Mouse (Mus musculus): ENCODE data around the gene Ppp1r27.
"Not testable (repeated sequence)": the region's sequence is repeated elsewhere in the genome, so short reads cannot be mapped to it uniquely, and the experiment has no call there.

Ppp1r27 gene

DNA sequence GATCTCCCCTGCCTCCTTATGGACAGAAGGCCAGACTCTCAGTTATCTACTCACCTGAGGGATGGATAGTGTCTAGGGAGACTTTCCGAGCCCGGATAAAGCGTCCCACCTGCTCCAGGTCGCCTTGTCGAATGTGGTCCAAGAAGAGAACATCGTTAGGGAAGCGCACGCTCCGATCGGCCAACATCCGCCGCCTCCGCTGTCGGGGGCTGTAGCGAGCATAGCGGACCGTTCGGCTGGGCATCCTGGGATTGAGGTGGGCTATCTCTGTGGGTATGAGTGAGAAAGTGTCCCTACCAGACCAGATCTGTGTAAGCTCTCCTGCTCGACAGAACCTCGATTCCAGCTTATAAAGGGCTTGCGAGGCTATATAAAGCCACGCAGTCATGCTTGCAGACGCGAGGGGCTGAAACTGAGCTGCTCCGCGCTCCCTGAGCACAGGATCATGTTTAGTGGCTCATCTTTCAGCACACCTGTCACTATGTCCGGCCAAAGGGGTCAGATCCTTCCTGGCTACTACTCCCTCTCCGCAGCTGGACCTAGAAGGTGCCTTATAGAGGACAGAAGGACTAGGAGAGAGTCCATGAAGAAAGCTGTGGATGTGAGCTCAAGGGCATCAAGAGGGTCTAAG, at the start of gene Ppp1r27:
Gene Ppp1r27 (minus strand): TSS at position 323 of the 631 bp plus-strand sequence.
- no peak for DNase-seq (ENCODE audit: low read depth, low spot score)

DNA sequence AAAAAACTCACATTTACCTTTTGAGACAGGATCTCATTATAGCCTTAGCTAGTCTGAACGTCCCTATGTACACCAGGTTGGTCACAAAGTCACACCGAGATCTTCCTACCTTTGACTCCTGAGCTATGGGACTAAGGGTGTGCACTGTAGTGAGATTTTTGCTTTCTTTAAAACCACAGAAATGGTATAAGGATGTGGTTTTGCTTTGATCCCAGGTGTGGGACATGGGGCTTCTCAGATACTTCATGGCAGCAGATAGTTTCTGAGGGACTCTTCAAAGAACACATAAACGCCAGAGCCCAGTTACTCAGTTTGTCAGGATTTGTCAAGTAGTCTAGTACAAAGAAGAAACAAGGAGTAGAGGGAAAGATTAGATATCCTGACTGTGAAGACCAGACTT, 49.8 kb upstream of the Ppp1r27 start:
- DNase-seq (ENCODE audit: low read depth, low spot score) = no peak

DNA sequence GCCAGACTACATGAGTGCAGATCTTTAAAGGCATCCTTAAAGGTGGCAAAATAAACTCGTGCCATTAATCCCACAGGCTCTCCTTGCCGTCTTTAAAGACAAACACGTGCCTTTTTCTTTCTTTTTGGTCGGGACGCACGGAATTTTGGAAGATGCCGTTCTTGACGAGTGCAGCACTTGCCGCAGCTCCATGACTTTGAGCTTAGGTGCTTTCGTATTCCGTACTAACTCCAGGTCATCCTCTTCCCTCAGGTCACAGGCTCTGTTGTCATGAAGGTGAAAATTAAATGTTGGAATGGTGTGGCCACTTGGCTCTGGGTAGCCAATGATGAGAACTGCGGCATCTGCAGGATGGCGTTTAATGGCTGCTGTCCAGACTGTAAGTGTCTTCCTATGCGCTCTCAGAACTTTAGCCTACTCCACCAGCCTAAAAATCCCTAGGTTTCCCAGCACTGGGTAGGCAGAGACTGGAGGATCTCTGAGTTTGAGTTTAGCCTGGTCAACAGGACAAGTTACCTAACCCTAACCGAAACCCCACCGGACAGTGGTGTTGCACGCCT, 48.1 kb upstream of the Ppp1r27 start:
- no peak for DNase-seq (ENCODE audit: low read depth, low spot score)

DNA sequence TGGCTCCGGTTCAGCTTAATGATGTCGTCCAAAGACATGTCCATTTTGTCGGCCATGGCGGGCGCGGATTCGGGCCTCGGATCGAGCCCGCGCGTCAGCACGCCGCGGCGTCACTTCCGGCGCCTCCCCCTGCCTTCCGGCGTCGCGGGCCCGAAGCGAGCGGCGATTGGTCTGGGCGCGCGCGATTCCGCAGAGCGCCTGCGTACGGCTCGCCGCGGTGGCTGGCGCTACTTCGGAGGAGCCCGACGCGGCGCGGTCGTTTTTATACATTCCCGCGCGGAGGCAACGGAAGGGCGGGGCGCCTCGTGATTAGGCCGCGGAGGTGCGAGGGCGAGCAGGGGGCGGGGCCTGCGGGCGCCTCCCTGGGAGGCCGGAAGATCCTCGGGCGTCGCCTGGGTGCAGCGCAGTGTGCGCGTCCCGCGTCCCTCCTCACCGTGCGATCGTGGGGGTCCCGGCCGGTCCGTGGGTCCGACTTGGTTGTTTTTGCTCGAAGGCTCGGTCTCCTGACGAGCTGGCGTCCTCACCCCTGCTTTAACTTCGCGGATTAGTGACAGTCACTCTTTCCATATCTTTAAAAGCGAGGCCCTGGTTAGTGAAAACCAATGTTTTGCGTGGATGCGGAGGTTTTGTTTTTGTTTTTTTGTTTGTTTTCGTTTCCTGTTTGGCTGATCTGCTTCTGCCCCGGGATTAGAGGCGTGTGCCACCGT, 47.5 kb upstream of the Ppp1r27 start, which contains the start of the genes Alyref and Anapc11:
Gene Alyref (minus strand): TSS at position 83 of the 707 bp plus-strand sequence.
Gene Anapc11 (plus strand): TSS at position 139 of the 707 bp plus-strand sequence.
- peak; percentile 95 for DNase-seq (ENCODE audit: low read depth, low spot score)

DNA sequence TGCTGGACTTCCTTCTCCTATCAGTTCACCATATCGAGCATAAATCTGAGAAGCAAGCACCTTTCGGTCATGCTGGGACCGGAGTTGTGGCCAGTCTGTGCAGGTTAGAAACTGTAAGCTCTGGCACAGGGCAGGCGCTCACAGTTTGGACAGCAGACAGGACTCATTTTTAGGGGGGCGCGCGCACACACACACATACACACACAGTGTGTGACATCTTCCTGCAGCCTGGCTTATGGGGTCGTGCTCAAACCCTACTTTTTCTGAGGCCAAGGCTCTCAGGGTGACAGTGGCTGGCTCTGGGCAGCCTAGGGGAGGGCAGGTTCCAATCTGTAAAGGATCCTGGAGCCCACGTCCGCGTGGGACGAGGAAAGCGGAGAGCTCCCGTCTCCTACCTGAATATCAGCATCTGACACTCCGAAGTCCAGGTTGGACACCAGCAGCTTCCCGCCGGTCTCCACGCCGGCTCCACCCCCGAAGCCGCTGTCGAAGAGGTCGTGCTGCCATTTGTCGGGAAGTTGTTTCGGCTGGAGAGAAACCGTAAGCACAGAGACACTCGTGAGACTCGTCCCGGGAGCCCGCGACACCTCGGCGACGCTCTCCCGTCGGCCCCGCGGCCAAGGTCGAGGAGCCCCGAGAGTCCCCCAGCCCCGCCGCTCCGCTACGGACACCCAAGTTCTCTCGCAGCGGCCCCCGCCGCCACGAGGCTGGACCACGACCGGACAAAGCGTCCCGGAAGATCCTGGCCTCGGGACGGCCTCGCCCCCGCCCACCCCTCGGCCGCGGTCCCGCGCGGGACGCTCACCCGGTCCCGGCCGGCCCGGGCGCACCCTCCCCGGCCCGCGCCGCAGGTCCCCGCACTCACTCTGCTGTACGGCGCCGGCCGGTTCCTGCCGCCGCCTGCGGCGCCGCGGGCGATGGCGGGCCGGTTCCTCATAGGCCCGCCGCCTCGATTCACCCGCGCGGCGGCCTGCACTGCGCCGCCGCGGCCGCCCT, 46.6 kb upstream of the Ppp1r27 start:
- DNase-seq (ENCODE audit: low read depth, low spot score) = no peak

DNA sequence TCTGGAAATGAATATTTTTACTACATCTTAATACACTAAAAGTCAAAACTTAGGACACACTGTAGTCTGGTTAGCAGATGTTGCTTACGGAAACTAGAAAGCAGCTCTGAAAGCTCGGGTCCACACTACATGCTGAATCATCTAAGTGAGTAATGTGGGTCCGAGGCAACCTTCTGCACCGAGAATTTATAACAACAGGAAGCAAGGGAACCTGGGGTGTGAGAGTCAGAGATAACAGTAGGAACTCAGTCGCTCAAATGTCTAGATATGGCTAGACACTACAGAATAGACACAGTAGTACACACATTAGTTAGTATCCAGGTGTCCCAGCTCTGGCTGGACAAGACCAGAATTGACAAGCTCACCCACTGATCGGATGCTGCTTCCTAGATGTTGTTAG, 37.6 kb upstream of the Ppp1r27 start:
- no peak for DNase-seq (ENCODE audit: low read depth, low spot score)

DNA sequence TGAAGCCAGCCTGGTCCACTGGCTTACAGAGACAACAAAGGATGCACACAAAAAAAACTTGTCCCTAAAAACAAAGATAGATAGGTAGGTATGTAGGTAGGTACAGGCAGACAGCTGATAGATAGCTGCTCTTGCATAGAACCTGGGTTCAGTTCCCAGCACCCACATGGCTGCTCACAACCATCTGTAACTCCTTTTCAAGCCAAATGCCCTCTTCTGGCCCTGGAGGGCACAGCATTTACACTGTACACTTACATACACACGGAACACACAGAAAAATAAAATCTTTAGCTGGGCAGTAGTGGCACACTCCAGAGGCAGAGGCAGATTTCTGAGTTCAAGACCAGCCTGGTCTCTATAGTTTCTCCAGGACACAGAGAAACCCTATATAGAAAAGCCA, 33.0 kb upstream of the Ppp1r27 start:
- peak; percentile 57 for DNase-seq (ENCODE audit: low read depth, low spot score)

DNA sequence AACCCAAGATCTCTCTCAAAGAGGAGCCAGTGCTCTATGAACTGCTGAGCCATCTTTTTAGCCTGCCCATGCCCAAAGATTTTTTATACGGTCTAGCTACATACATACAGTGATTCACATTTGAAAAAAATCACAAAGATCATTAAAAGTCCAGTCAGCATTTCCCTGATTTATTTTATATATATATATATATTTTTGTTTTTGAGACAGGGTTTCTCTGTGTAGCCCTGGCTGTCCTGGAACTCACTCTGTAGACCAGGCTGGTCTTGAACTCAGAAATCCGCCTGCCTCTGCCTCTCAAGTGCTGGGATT, 32.0 kb upstream of the Ppp1r27 start:
- DNase-seq (ENCODE audit: low read depth, low spot score) = not testable (repeated sequence)

DNA sequence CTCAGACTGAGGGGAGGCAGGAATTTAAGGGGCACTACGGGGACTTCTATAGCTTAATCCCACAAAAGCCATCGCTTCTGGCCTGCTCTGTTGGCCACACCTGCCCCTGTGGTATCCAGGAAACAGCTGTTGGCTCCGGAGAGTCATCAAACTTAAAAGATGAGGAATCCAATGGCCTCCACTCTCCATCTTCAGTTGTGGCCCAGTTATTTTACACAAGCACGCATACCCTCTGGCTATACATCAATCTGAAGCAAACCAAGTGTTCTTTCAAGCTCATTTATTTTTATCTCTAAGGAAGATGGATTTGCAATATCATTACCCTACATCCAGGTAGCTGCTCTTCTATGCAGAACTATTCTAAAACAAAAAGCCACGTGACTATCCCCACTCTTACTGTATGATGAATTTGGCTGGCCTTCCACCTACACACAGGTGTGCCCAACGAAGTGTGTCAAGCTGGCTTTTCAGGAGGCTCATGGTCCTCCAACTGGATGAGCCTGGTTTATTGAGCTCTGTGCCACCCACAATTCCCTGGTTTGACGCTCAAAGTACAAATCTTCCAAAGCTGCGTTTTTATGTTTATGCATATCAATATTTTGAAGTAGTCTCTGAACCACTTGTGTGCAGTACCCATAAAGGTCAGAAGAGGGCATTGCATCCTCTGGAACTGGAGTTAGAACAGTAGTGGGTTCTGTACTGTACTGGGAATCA, 31.5 kb upstream of the Ppp1r27 start:
- peak; percentile 74 for DNase-seq (ENCODE audit: low read depth, low spot score)

DNA sequence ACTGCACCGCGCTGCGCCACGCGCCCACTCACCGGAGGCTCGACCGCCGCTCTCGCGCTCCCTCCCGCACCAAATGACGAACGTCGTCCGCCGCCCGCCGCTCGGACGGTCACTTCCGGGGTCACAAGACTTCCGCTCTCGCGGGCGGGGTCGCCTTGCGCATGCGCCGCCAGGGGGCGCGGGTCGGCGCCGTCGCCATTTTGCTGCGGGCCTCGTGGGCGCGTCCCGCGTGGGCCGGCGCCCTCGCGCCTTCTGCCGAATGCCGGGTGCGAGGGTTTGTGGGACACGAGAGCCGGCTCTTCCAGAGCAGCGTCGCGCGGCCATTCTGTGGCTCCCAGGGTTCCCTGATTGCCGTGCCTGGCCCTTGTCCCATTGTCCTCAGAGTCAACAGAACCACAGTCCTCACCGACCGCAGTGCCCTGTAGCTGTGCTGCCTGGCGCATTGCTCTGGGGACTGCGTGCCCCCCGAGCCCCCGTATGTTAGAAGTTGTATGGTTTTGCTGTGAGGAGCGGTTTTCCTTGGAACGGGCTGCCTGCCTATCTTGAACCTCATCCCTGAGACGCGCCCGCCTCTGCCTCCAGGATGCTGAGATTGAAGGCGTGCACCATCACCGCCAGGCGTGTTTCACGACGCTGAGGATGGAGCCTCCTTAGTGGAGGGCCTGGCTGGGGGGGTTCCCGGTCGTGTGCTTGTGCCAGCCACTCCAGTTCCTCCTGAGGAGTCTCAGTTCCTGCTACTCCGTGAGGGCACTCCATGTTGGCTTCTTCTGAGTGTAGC, 30.7 kb upstream of the Ppp1r27 start, which contains the start of gene Arhgdia:
Gene Arhgdia (minus strand): TSS at position 135 of the 778 bp plus-strand sequence.
- peak; percentile 86 for DNase-seq (ENCODE audit: low read depth, low spot score)

DNA sequence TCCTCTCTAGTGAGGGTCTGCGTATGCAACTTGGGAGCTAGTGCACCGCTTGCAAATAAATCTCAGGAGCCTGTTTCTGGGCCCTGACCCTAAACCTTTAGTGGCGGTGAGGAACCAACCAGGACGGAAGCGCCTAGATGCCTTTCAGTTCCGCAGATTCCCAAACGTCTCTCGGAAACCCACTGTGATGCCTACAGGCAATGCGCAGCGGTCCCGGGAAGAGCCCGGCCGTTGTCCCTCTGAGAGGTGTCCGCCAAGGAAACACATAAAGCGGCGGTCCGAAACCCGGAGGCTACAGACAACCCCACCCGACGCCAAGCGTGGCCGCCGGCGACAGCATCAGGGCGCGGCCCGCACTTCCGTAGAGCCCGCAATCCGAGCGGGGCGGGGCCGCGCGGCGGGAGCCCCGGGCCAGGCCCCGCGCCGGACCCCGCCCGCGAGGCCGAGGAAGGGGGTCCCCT, 30.0 kb upstream of the Ppp1r27 start:
- DNase-seq (ENCODE audit: low read depth, low spot score) = no peak

DNA sequence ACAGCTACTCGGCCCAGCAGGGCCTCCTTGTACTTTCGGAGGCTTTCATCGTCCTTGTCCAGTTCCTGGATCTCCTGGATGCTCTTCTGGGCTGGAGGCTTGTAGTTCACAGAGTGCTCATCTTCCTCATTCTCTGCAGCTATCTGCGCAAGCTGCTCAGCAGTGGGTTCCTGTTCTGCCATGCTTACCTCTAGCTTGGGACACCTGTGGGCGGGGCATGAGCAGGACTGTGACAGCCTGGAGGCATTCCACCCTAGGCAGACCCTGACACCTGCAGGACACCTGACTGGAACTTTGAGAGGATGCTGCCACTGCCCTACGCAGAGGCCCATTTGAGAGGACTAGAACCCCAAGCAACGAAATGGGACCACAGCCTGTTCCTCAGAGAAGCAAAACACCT, 29.3 kb upstream of the Ppp1r27 start:
- no peak for DNase-seq (ENCODE audit: low read depth, low spot score)

DNA sequence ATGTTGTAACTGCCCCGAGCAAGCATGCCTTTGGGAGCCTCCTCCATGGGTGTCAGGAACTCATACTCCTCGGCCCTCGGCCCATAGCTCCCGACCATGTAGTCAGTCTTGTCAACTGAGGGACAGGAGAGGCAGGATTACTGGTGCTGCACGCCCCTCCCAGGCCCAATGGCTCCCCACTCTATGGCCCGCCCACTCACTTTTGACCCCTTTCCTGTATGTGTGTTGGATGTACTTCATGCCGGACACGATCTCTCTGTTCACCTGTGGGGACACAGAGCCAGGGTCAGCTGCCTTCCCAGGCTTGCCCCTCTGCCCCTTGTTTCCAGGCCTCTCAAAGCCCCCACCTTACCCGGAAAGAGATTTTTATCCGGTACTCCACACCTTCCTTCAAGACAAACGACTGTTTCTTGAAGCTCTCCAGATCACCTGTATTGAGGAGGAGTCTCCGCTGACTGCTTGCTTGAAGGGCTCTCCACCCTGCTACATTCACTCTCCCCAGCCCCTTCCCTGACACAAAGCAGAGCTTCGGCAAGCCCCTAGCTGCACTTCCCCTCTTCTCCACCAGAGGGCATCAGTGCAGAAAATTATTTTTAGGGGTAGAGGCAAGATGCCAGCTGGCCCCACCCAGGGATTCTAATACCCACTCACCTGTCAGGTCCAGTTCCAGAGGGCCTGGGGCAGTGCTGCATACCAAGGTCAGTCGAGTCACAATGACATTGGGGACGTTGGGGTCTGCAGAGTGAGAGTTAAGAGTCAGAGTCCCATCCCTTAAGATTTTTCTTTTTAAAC, 28.6 kb upstream of the Ppp1r27 start:
- DNase-seq (ENCODE audit: low read depth, low spot score) = peak; percentile 81

DNA sequence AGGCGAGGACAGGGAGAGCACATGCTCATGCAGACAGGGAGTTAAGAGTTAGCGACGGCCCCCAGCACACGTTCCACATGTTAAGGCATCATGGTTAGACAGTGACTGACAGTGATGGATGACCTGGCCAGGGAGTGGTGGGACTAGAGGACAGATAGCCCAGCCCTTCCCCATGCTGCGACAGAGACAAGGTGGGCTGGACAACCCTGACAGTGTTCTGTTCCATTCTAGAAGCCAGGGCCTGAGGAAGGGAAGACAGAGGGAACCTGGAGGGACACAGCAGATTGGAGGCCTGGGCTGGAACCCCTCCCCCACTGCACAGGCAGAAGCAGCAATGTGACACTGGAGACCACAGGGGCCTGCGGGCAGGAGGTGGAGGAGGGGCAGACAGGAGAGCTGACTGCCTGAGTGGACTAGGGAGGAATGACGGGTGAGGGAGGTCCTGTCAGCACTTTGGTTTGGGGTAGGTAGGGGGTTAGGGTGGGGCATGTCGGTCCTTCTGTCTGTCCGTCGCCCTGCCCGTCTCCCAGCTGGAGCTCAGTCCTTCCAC, 27.8 kb upstream of the Ppp1r27 start:
- no peak for DNase-seq (ENCODE audit: low read depth, low spot score)

DNA sequence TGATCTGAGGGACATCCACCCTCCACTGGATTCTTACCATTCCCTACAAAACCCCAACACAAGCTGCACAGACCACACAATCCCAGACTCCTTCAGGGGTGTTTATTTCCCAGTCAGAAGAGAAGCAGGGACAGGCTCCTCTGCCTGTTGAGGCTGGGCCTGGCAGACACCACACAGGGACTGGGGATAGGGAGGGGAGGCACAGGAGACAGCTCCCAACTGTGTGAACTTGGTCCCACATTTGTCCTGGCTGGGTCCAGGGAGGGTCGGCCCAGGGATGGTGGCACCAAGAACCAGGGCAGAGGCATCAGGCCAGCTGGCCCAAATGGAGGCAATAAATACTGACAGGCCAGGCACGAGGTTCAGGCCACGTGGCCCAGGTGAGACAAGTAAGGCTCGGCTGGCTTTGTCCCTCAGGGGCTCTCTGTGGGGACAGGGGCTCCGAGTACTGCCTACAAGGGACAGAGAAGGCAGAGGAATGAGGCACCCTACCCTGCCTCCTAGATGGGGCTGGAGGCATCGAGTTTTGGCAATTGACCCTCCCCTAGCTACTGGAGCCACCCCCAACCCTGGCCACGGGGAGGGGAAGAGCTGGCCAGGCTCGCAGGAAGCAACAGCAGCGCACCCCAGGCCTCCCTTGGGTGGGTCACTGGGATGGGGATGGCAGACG, 27.2 kb upstream of the Ppp1r27 start:
- no peak for DNase-seq (ENCODE audit: low read depth, low spot score)

DNA sequence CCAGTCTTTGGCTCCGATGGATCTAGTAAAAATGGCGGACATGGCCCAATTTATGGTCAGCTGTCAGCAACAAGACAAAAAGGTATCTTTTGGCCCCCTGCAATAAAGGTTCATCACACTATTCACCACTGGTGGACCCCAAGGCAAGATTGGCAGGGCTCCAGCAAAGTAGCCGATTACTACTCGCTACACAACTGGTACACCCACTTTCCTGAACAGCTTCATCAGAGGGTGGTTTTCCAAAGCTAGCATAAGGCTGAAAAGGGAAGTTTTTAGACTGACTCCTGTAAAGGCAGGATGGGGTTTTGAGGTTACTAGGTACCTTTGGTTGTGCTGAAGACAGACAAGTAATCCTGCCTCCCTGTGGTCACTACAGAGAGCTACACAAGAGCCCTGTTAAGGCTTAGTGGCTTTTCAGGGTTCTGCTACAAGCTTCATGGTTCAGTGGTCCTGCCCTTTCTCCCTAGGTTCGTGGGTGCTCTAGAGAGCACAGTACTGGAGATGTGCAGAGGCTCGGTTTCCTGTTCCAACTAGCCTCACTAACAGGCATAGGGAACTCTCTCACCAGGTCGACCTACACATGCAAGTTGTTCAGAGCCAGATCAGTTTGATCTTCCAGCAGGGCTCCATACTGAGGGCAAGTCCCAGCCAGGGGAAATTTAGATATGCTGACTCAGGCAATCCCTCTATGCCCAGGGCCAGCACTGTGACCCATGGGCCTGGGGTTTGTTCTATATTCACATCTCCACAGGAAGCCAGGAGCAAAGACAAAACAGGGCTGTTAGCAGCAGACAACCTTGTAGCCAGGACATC, 26.5 kb upstream of the Ppp1r27 start:
- peak; percentile 78 for DNase-seq (ENCODE audit: low read depth, low spot score)

DNA sequence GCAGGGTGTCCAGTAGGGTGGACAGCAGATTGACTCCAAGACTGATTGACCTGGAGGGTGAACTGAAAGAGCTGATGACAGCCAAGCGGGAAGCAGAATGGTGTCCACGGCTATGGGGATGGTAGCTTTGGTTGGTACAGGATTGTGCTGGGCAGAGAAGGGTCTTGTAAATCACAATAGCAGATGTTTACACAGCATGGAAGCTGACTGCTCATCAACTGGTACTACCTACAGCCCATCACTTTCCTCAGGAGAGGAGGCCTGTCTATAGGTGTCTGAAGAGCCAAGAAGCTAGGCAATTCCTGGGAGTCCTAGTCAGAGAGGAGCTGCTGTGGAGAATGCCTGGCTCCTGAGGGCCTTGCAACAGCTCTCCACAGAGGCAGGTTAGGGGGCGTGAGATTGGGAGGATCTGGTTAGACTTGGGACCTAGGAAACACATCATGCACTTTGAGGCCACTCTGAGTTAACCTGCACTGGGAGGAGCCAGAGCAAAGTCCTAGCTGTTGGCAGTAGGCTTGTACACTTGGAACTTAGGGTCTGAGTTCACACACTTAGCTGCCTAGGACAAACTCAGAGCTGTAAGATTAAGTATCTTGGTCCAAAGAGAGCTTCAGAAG, 25.5 kb upstream of the Ppp1r27 start:
- DNase-seq (ENCODE audit: low read depth, low spot score) = no peak
